Mouse (Mus musculus) G1E (cell line): ENCODE data around the gene Vma21-ps.

Experiments used
- CTCF ChIP-seq: IDR thresholded peaks from 2 replicates; pipeline ENCODE4 v1.5.1; 2012; ENCODE audit warnings: low read depth, low read length, inconsistent platforms, mixed read lengths
- GATA1 ChIP-seq: IDR thresholded peaks from 2 replicates; pipeline ENCODE4 v1.6.1; 2012; ENCODE audit warnings: borderline replicate concordance, low read length, inconsistent platforms, mixed read lengths
- POLR2AphosphoS5 ChIP-seq: IDR thresholded peaks from 2 replicates; pipeline ENCODE4 v1.6.1; 2012; ENCODE audit warnings: low read depth, low read length, inconsistent platforms; ENCODE audit not compliant: insufficient replicate concordance
- TAL1 ChIP-seq: conservative IDR thresholded peaks from 2 replicates; pipeline ENCODE4 v1.6.1; 2012; ENCODE audit warnings: low read depth, low read length, inconsistent platforms, mixed read lengths

DNA sequence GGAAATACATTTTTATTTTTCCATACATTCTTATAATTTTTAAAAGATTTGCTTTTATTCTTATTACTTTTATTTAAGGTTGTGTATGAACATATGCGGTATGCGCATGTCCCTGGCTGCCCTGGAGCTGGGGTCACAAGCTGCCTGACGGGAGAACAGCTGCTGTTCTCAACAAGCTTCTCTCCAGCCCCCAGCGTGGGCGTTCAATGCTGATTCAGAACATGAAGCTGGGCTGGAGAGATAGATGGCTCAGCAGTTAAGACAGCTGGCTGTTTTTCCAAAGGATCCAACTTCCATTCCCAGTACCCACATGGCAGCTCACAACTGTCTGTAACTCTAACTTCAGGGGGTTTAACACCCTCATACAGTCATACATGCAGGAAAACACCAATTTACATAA is 35.7 kb downstream of the Vma21-ps start:
- no peak for TF ChIP-seq CTCF
- TF ChIP-seq POLR2AphosphoS5 = no peak
- TF ChIP-seq GATA1 = no peak
- TF ChIP-seq TAL1 = no peak
